Mouse (Mus musculus) E14TG2a.4 (cell line): ENCODE measurements around the gene Rfc4.

Experiments used
- CTCF ChIP-seq: conservative IDR thresholded peaks from 2 replicates; pipeline ENCODE4 v1.5.1; 2014; ENCODE audit warnings: low read length
- NANOG ChIP-seq: IDR thresholded peaks from 2 replicates; pipeline ENCODE4 v1.6.1; 2014; ENCODE audit warnings: borderline replicate concordance, low read length, mixed read lengths

DNA sequence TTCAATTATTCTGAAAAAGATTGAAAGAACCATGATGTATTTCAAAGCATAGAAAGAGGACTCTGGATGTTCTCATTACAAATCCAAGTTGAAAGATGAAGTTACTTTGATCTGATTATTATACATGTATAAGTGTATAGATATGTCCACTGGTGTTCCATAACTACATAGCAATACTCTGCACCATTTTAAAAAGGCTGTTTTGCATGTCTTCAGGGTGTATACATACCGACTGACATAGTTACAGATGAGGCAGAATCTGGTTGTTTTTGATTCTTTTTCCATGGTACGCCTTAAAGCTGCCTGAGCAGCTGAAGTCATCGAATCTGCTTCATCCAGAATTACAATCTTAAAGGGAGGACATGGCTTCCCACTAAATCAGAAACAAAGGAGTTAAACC, 12.1 kb downstream of the Rfc4 start:
- no peak for TF ChIP-seq CTCF
- no peak for TF ChIP-seq NANOG
